Mouse (Mus musculus): ENCODE measurements at regions not wholly inside any gene's neighbourhood (a gene's known extent, or its start where the extent isn't known, plus 50 kb on each side); places are given as distances from the start of the nearest gene placed in this dataset.

DNA sequence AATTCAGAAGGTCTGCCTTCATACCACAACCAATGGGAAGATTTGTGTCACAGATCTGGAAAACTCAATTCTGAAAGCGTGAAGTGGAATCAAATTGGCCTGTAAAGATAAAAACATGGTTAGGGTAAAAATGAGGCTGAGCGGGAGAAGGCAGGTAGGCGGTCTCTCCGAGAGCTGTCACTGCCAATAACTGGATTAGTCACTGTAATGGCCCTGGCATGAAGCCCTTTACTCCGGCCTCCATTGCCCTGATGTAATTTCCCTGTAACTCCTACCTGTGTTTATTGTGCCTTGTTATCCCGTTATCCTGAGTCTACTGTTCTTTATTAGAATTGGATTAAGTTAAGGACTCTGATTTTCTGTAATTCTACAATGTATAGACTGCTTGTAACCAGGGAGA lies 166.3 kb upstream of the Eef2kmt start:
- TF ChIP-seq CTCF (IDR thresholded peaks at IDR 0.05; ENCODE audit: low read depth) = no peak
- no peak for TF ChIP-seq EP300 (optimal IDR thresholded peaks at IDR 0.05)

All from stomach, postnatal 0 days (tissue).